Mouse (Mus musculus) naive thymus-derived CD4-positive, alpha-beta T cell, adult 2 months (primary cell): Measurements from ENCODE around the gene Calml3.
"Not testable (repeated sequence)": the region's sequence is repeated elsewhere in the genome, so short reads cannot be mapped to it uniquely, and the experiment has no call there.

Experiments
- DNase-seq: peaks from one replicate; pipeline ENCODE4 v3.0.0-alpha.2; 2011; ENCODE audit warnings: low read depth

Calml3 gene

GRCm38 (mm10) chr13:3804186-3804585 is at the start of gene Calml3:
Gene Calml3, minus strand, starts transcription at chr13:3804316.
- DNase-seq: no peak

GRCm38 (mm10) chr13:3850330-3850729 is 46.2 kb upstream of the Calml3 start:
- DNase-seq: no peak

DNA sequence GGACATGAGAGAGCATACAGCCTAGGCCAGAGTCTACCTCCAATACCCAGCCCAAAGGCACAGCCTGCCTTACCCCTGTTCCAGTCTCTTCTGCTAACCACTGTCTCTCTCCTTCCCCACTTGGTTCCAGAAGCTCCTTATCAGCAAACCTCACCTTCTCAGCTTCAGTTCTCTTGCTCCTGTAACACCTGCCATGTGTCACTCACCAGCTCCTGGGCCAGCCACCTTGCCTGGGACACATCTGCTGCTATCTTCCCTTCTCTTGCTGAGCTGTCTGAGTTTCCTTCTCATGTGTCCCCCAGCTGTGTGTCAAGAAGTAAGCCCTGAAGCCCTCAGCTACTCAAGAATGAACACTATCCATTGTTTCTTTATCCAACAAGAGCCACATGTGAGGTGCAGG is 36.5 kb upstream of the Calml3 start:
- DNase-seq: not testable (repeated sequence)

- not testable (repeated sequence) for DNase-seq
Observed at GRCm38 (mm10) chr13:3837312-3837807, 33.2 kb upstream of the Calml3 start, which contains the start of gene Calm4. Gene Calm4, plus strand, starts transcription at chr13:3837757.

DNA sequence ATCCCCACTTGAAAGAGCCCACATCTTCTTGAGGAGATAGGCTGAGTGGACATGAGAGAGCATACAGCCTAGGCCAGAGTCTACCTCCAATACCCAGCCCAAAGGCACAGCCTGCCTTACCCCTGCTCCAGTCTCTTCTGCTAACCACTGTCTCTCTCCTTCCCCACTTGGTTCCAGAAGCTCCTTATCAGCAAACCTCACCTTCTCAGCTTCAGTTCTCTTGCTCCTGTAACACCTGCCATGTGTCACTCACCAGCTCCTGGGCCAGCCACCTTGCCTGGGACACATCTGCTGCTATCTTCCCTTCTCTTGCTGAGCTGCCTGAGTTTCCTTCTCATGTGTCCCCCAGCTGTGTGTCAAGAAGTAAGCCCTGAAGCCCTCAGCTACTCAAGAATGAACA is 29.5 kb upstream of the Calml3 start:
- DNase-seq: not testable (repeated sequence)

DNA sequence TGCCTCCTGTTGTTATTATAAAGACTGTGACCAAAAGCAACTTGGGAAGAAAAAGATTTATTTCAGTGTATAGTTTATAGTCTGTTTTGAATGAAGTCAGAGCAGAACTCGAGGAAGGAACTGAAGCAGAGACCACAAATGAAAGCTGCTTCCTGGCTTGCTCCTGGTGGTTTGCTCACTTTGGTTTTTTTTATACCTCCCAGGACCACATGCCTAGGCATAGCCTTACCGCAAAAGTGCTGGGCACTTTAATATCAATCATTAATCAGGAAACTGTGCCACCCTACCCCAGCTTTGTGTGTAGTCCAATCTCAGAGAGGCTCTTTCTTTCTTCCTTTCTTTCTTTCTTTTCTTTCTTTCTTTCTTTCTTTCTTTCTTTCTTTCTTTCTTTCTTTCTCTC is 28.3 kb upstream of the Calml3 start:
- DNase-seq: no peak

GRCm38 (mm10) chr13:3831994-3832393 is 27.9 kb upstream of the Calml3 start:
- no peak for DNase-seq

- no peak for DNase-seq
Observed at GRCm38 (mm10) chr13:3831546-3831945, 27.4 kb upstream of the Calml3 start.

GRCm38 (mm10) chr13:3825726-3826125 is 21.6 kb upstream of the Calml3 start:
- no peak for DNase-seq

- DNase-seq: no peak
Observed at GRCm38 (mm10) chr13:3822105-3822504, 18.0 kb upstream of the Calml3 start.

DNA sequence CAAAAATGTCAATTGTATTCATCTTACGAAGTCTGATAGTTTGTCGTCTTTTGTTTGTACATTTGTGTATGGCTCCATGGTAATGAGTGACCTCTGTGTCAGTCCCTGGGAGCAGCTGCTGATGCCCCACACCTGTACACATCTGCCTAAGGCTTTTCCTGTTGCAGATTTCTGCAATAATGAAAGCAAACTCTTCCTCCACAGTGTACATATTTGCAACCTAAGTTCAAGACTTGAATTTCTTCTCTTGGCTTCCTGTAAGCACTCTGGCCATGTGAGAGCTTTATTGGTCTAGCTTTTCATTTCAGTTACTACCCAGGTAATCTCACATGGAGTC is 14.6 kb upstream of the Calml3 start:
- DNase-seq: no peak

DNA sequence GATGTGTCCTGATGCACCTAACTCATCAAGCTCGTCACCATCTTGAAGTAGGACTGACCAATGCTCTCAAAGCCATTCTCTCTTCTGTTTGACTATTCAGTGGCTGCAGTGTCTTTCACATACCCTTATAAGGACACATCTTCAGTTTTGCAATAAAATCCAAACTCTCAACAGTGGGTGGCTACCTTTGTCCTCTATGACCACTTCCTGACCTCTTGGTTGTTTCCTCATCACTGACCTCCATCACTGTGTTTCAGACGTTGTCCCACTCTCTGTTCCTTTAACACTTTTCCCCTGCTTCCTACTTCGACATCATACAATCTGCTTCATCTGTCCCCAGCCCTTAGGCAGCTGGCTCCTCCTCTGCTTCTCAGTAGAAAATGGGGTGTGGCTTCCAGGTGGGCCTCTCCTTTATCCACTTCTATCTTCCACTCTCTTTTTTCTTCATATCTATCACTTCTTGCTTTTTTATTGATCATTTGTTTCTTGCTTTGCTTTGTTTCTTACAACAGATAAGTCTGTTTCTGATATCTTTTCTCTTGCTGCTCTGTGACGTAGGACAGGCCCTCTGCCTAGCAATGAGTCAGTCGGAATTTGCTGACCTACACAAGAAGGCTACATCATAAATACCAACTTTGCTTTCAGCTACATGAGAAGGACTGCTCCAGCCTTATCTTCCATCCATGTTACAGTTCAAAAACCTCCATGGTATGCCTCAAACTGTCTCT is 14.1 kb upstream of the Calml3 start:
- no peak for DNase-seq

- DNase-seq: no peak
Observed at GRCm38 (mm10) chr13:3807131-3807827, 3.2 kb upstream of the Calml3 start.

DNA sequence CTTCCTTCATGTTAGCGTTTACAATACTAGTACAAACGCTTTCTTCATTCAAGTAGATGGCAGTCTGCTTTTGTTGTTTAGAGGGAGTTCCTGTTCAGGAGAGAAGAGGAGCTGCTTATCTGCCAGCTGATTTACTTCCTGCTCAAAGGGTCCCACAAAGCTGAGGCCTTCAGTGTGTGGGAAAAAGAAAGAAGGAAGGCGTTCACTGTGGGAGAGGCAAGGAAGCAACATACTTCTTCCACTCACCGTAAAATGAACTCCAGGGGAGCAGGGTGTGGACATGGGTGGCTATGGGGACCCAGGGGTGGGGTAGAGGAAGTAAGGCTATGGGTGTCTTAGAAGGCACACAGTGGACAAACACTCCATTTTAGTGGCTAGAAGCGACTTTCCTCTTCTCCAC is 1.5 kb upstream of the Calml3 start:
- DNase-seq: no peak

DNA sequence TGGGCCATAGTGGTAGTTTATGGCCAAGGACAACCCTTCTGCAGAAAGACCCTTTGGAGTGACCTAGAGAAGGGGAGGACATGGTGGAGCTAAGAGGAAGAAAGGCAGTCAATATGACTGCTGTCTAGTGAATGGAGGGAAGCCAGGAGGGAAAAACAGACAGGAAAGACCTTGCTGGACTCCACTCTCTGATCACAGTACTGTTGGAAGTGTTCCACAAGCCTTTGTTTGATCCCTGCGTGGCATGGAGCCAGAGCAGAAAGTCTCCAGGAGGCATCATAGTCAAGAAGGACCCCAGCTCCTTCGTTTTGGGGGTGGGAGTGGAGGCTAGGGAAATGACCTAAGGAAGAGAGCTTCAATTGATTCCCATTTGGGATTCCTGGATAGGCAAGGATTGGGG is 1.0 kb upstream of the Calml3 start:
- DNase-seq: no peak

DNA sequence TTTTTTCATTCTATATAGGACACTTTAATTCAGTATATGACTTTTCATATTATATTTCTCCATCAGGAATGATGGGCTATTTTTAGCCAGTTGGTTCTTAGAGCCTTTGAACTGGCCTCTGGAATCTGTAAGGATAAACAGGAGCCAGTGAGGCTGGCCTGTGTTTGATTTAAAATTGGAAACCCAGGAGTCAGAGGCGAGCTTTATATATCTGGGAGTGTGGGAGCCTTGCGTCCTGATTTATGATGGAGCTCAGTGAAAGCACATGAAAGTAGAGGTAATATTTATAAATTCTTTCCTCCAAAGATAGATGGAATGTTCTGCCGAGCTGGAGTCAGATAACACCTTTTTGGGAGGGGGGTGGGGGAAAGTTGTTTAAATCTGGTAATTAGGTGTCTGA is 4.7 kb downstream of the Calml3 start:
- no peak for DNase-seq

DNA sequence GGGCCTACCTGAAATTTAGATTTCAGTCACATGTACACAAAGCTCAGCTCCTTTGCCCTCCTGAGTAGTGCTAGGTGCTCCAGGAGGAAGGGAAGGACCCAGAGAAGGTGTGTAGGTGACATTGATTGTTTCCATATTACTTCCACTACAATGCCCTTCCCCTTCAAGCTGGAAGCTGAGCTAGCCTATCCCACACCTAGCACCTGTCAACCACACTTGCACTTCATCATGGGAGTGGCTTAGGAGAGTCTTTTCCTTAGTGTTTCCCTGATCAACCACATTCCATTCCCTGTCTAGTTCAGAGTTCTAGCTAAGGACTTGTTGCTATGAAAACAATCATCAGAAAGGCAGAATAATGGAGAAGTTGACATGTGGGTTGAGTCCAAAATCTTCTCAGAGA is 5.4 kb downstream of the Calml3 start:
- DNase-seq: no peak

DNA sequence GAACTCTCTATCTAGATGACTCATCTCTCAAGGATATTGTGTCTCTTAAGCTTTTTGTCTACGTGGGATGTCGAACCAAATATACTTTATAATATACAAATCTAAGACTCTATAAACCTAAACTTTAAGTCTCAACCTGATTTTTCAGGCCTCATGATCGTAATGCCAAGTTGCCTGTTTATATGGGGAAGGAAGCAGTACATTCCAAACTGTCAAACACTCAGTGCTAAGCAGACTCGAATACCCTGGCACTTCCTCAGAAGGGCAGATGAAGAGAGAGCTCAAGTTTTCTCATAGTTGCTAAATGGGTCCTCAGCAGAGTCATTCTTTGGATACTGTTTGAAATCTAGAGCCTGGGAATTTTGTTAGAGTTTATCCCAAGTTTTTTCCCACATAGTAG is 7.5 kb downstream of the Calml3 start:
- DNase-seq: no peak

- no peak for DNase-seq
Observed at GRCm38 (mm10) chr13:3789531-3789930, 14.6 kb downstream of the Calml3 start.

DNA sequence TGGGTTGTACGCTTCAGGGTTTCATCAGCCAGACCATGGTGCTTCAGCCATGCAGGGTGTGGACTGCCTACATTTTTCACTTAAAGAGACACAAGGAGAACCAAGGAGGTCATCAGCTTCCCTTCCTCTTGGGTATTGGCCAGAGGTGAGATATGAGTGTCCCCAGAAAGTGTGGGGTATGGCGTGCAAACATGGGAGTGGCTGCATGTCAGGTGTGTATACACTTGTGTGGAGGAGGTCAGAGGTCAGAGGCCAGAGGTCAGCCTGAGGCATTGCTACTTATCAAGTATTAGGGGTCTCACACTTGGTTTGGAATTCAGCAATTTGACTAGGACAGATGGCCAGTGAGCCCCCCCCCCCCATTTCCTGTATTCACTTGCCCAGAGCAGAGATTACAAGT is 15.5 kb downstream of the Calml3 start:
- no peak for DNase-seq

- no peak for DNase-seq
Observed at GRCm38 (mm10) chr13:3787644-3788043, 16.5 kb downstream of the Calml3 start.

GRCm38 (mm10) chr13:3787102-3787501 is 17.0 kb downstream of the Calml3 start:
- no peak for DNase-seq

DNA sequence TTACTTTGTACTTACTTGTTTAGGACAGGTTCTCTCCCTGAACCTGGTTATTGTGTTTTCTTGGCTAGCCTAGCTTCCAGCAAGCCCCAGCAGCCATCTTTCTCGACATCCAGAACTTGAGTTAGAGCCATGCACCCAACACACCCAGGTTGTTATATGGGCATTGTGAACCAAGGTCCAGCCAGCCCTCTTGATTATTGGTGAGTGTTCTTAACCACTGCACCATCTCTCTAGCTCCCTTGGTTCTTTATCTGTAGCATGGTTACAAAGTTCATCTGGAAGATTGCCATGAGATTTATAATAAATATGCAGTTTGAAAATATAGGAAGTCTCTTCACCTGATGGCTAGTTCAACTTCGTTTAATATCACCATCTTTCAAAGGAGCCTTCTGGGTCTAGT is 20.5 kb downstream of the Calml3 start:
- DNase-seq: no peak

DNA sequence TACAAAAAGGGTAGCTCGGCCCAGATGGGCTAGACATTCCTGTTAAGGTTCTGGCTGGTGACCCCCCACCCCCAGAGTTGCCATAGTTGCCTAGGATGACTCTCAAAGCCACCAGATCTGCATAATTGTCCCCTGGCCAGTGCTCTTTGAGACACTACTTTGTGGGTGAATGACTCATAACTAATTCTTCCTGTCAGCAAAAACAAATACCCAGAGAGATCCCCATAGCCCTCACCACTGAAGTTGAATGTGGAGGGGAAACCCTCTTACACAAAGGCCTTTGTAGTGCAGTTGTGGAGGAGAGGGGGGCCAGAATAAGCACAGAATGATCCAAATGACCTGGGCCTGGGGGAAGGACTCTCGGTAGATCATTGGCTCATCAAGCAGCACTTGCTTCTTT is 21.6 kb downstream of the Calml3 start:
- DNase-seq: no peak
